Mouse (Mus musculus) megakaryocyte, embryonic 14.5 days (primary cell): ENCODE measurements around the gene Rbm28. TPM values are rescaled to one million over a fixed set of nuclear protein-coding genes. Genes with fewer than 3 reads are reported as not detected.

Experiments used
- H3K27me3 ChIP-seq: replicated peaks from 2 replicates; pipeline ENCODE3; 2012; ENCODE audit warnings: inconsistent platforms
- H3K36me3 ChIP-seq: replicated peaks from 2 replicates; pipeline ENCODE3; 2012; ENCODE audit warnings: low read length, inconsistent platforms, mixed read lengths
- H3K4me1 ChIP-seq: 2 replicates; pipeline ENCODE4 v1.6.1; 2012; ENCODE audit warnings: inconsistent platforms
- H3K4me3 ChIP-seq: replicated peaks from 2 replicates; pipeline ENCODE3; 2012; ENCODE audit warnings: moderate library complexity, mild to moderate bottlenecking, inconsistent platforms
- H3K9me3 ChIP-seq: 2 replicates; pipeline ENCODE4 v1.6.1; 2012; ENCODE audit warnings: inconsistent platforms
- FLI1 ChIP-seq: IDR thresholded peaks from 2 replicates; pipeline ENCODE4 v1.6.1; 2012; ENCODE audit warnings: low read length, inconsistent platforms, mixed read lengths
- GATA1 ChIP-seq: IDR thresholded peaks from 3 replicates; pipeline ENCODE4 v1.6.1; 2012; ENCODE audit warnings: mixed read lengths, low read length, inconsistent platforms, borderline replicate concordance
- polyA plus RNA-seq: library from polyadenylated mRNA; stranded (reverse); fragments of >175 nt; gene quantifications from 2 replicates; pipeline ENCODE4 v1.2.3, GENCODE M21; 2012; ENCODE audit warnings: low replicate concordance; ENCODE audit not compliant: insufficient read depth

Rbm28 gene
- polyA plus RNA-seq, 1 experiment: 10.4 TPM

- Histone ChIP-seq H3K9me3 (no peaks in the 10 kb centered on the region), H3K4me3 (no peak overlapping the region), H3K36me3 (peaks cover 91% of the 10 kb centered on the region), H3K4me1 (peaks cover 42% of the 10 kb centered on the region), H3K27me3 (peaks cover 6% of the 10 kb centered on the region)
- no peak for TF ChIP-seq GATA1
- TF ChIP-seq FLI1: no peak
These were observed 40.3 kb upstream of the Rbm28 start for GRCm38 (mm10) chr6:29204932-29205614.

GRCm38 (mm10) chr6:29203861-29204585, 39.2 kb upstream of the Rbm28 start:
- no peak for TF ChIP-seq FLI1
- TF ChIP-seq GATA1: no peak
- H3K27me3 ChIP-seq: peaks cover 16% of the 10 kb centered on the region
- peaks cover 33% of the 10 kb centered on the region for H3K4me1 ChIP-seq
- peaks cover 91% of the 10 kb centered on the region for H3K36me3 ChIP-seq
- no peaks in the 10 kb centered on the region for H3K9me3 ChIP-seq
- H3K4me3 ChIP-seq: no peak overlapping the region

GRCm38 (mm10) chr6:29203096-29203495, 38.3 kb upstream of the Rbm28 start:
- H3K4me3 ChIP-seq: no peak overlapping the region
- H3K9me3 ChIP-seq: no peaks in the 10 kb centered on the region
- H3K27me3 ChIP-seq: peaks cover 22% of the 10 kb centered on the region
- TF ChIP-seq FLI1 (no peak), GATA1 (no peak)
- peaks cover 82% of the 10 kb centered on the region for H3K36me3 ChIP-seq
- H3K4me1 ChIP-seq: peaks cover 33% of the 10 kb centered on the region

GRCm38 (mm10) chr6:29201988-29202387, 37.2 kb upstream of the Rbm28 start:
- Histone ChIP-seq H3K4me1 (peaks cover 30% of the 10 kb centered on the region), H3K9me3 (no peaks in the 10 kb centered on the region), H3K4me3 (no peak overlapping the region), H3K36me3 (peaks cover 72% of the 10 kb centered on the region), H3K27me3 (peaks cover 33% of the 10 kb centered on the region)
- no peak for TF ChIP-seq FLI1
- no peak for TF ChIP-seq GATA1

- no peaks in the 10 kb centered on the region for H3K9me3 ChIP-seq
- H3K27me3 ChIP-seq: peaks cover 39% of the 10 kb centered on the region
- H3K4me3 ChIP-seq: no peak overlapping the region
- TF ChIP-seq GATA1: no peak
- TF ChIP-seq FLI1: no peak
- peaks cover 34% of the 10 kb centered on the region for H3K4me1 ChIP-seq
- H3K36me3 ChIP-seq: peaks cover 67% of the 10 kb centered on the region
These were observed 36.5 kb upstream of the Rbm28 start for GRCm38 (mm10) chr6:29201341-29201740.

- peaks cover 42% of the 10 kb centered on the region for H3K4me1 ChIP-seq
- TF ChIP-seq FLI1 (no peak), GATA1 (no peak)
- H3K36me3 ChIP-seq: peaks cover 59% of the 10 kb centered on the region
- no peaks in the 10 kb centered on the region for H3K9me3 ChIP-seq
- peaks cover 47% of the 10 kb centered on the region for H3K27me3 ChIP-seq
- H3K4me3 ChIP-seq: no peak overlapping the region
These were observed 35.7 kb upstream of the Rbm28 start for GRCm38 (mm10) chr6:29200496-29200895.

- no peak overlapping the region for H3K4me3 ChIP-seq
- H3K36me3 ChIP-seq: peaks cover 47% of the 10 kb centered on the region
- H3K9me3 ChIP-seq: no peaks in the 10 kb centered on the region
- peaks cover 47% of the 10 kb centered on the region for H3K4me1 ChIP-seq
- TF ChIP-seq FLI1 (no peak), GATA1 (no peak)
- peaks cover 57% of the 10 kb centered on the region for H3K27me3 ChIP-seq
These were observed 34.5 kb upstream of the Rbm28 start for GRCm38 (mm10) chr6:29199223-29199855.

GRCm38 (mm10) chr6:29198309-29199222, 33.8 kb upstream of the Rbm28 start:
- Histone ChIP-seq H3K4me1 (peaks cover 55% of the 10 kb centered on the region), H3K4me3 (peak overlapping the region; percentile 62), H3K27me3 (peaks cover 64% of the 10 kb centered on the region), H3K36me3 (peaks cover 40% of the 10 kb centered on the region), H3K9me3 (no peaks in the 10 kb centered on the region)
- TF ChIP-seq GATA1 (no peak), FLI1 (no peak)
